10 mouse cellular contexts compared by ENCODE assay signal in genomic region chr10:128230582-128230981, GRCm38 (mm10). TPM values are rescaled to one million over a fixed set of nuclear protein-coding genes. Genes with fewer than 3 reads are reported as not detected.
DNase-seq lines count a peak whose midpoint lies in the region; ATAC-seq lines count a peak whose summit lies in the region.
"Had no signal": no experiment of that assay in that cellular context is flagged by ENCODE, and none has a peak within 500 bp of the region (broad histone marks: within the 10 kb centered on the region; RNA-seq: fewer than 3 reads in every experiment).

No protein-coding gene starts in this region.

- H3K9ac ChIP-seq in liver, embryonic 11.5 days (ENCODE audit: low read depth, low read length), result peak overlapping the region; percentile 97; the same call in 1 of the 2 replicates
- no peak overlapping the region for H3K9ac ChIP-seq in embryonic facial prominence, embryonic 11.5 days (replicated peaks; ENCODE audit: low read length)
- peak overlapping the region; percentile 88 for H3K9ac ChIP-seq in liver, embryonic 16.5 days (ENCODE audit: low read depth, low read length)

- no peak for ATAC-seq in erythroblast, adult 5-6 weeks (replicated peaks; ENCODE audit: low FRiP score, poor library complexity, severe bottlenecking)
- no peak for ATAC-seq in liver, embryonic 11.5 days (replicated peaks; ENCODE audit: low FRiP score)
- ATAC-seq in embryonic facial prominence, embryonic 11.5 days (replicated peaks; ENCODE audit: insufficient number of reproducible peaks, low FRiP score, low TSS enrichment, low read depth), result no peak
- ATAC-seq in liver, embryonic 16.5 days (ENCODE audit: low read depth), result no peak
- ATAC-seq: hindbrain, embryonic 16.5 days had no signal

- peaks cover 20% of the 10 kb centered on the region for H3K36me3 ChIP-seq in erythroblast, embryonic 14.5 days (ENCODE audit: control insufficient read depth)
- peaks cover 2% of the 10 kb centered on the region; the same call in 1 of the 2 replicates for H3K36me3 ChIP-seq in liver, embryonic 11.5 days (ENCODE audit: control insufficient read depth, insufficient read depth, low read length)
- no peaks in the 10 kb centered on the region; the same call in 1 of the 2 replicates for H3K36me3 ChIP-seq in embryonic facial prominence, embryonic 11.5 days (replicated peaks; ENCODE audit: control insufficient read depth, insufficient read depth, low read depth, low read length)
- H3K36me3 ChIP-seq in liver, embryonic 16.5 days (ENCODE audit: control insufficient read depth, insufficient read depth), result no peaks in the 10 kb centered on the region

- DNase-seq in liver, embryonic 11.5 days (ENCODE audit: low spot score), result no peak
- no peak for DNase-seq in liver
- DNase-seq in embryonic facial prominence, embryonic 11.5 days (ENCODE audit: low spot score), result no peak
- DNase-seq in layer of hippocampus, postnatal 14 days (ENCODE audit: low spot score in 2 of 2), result no peak
- DNase-seq in layer of hippocampus, adult 8-10 months (ENCODE audit: low spot score in 2 of 2), result no peak

- H3K27me3 ChIP-seq in erythroblast, embryonic 14.5 days (ENCODE audit: control insufficient read depth), result no peaks in the 10 kb centered on the region
- no peaks in the 10 kb centered on the region for H3K27me3 ChIP-seq in liver, embryonic 11.5 days (replicated peaks; ENCODE audit: control insufficient read depth, insufficient read depth, low read length)
- H3K27me3 ChIP-seq in embryonic facial prominence, embryonic 11.5 days (ENCODE audit: control insufficient read depth, insufficient read depth, low read length), result no peaks in the 10 kb centered on the region
- no peaks in the 10 kb centered on the region for H3K27me3 ChIP-seq in liver, embryonic 16.5 days (ENCODE audit: control insufficient read depth, insufficient read depth, low read depth, low read length)

- H3K4me2 ChIP-seq in liver, embryonic 11.5 days, result peak overlapping the region; percentile 68
- H3K4me2 ChIP-seq in embryonic facial prominence, embryonic 11.5 days (ENCODE audit: low read depth, low read length), result no peak overlapping the region; the same call in 1 of the 2 replicates
- H3K4me2 ChIP-seq in liver, embryonic 16.5 days (ENCODE audit: low read depth, low read length), result peak overlapping the region; percentile 89

- no peaks in the 10 kb centered on the region for H3K9me3 ChIP-seq in erythroblast, embryonic 14.5 days (ENCODE audit: control insufficient read depth, low read length)
- no peaks in the 10 kb centered on the region for H3K9me3 ChIP-seq in liver, embryonic 11.5 days (ENCODE audit: control insufficient read depth, low read length)
- no peaks in the 10 kb centered on the region for H3K9me3 ChIP-seq in embryonic facial prominence, embryonic 11.5 days (replicated peaks; ENCODE audit: control insufficient read depth, low read length)
- H3K9me3 ChIP-seq in liver, embryonic 16.5 days (replicated peaks; ENCODE audit: control insufficient read depth, low read length), result no peaks in the 10 kb centered on the region

- peak overlapping the region; percentile 90; the same call in 1 of the 2 replicates for H3K27ac ChIP-seq in liver, embryonic 11.5 days (ENCODE audit: low read depth, low read length)
- H3K27ac ChIP-seq in embryonic facial prominence, embryonic 11.5 days (replicated peaks; ENCODE audit: low read depth, low read length), result 0 out of 2 replicates have a peak overlapping the region, but pooled peaks have one; percentile 44
- H3K27ac ChIP-seq in liver, embryonic 16.5 days (ENCODE audit: low read length), result peak overlapping the region; percentile 95

- WGBS in liver, embryonic 11.5 days, result 77% methylated on average over 12 of the region's 12 CpGs
- 79% methylated on average over 12 of the region's 12 CpGs for WGBS in embryonic facial prominence, embryonic 11.5 days
- WGBS in liver, embryonic 16.5 days (ENCODE audit: insufficient replicate concordance), result 68% methylated on average over 12 of the region's 12 CpGs

- H3K4me3 ChIP-seq in erythroblast, embryonic 14.5 days (replicated peaks), result peak overlapping the region; percentile 97
- peak overlapping the region; percentile 72; the same call in 1 of the 2 replicates for H3K4me3 ChIP-seq in liver, embryonic 11.5 days (ENCODE audit: low read depth, low read length)
- no peak overlapping the region for H3K4me3 ChIP-seq in embryonic facial prominence, embryonic 11.5 days (ENCODE audit: low read depth, low read length)
- H3K4me3 ChIP-seq in liver, embryonic 16.5 days (ENCODE audit: low read depth, low read length), result peak overlapping the region; percentile 84

- peaks cover 56% of the 10 kb centered on the region for H3K4me1 ChIP-seq in erythroblast, embryonic 14.5 days (ENCODE audit: control insufficient read depth)
- peaks cover 17% of the 10 kb centered on the region for H3K4me1 ChIP-seq in liver, embryonic 11.5 days (replicated peaks; ENCODE audit: control insufficient read depth, insufficient read depth, low read length)
- no peaks in the 10 kb centered on the region for H3K4me1 ChIP-seq in embryonic facial prominence, embryonic 11.5 days (ENCODE audit: control insufficient read depth, insufficient read depth, low read length)
- H3K4me1 ChIP-seq in liver, embryonic 16.5 days (ENCODE audit: control insufficient read depth, low read depth, low read length), result peaks cover 28% of the 10 kb centered on the region

RNA-seq across cellular contexts. Expression of gene Timeless, which starts 1.3 kb away (rescaled TPM):
- 2.7 and 3.0 TPM in 2 replicates for polyA plus RNA-seq in erythroblast, embryonic 14.5 days (2012)
- 4.0 and 6.3 TPM in 2 replicates for total RNA-seq in erythroblast, adult 5-6 weeks (2015; ENCODE audit: low replicate concordance)
- total RNA-seq in erythroblast, adult 5-6 weeks (2017; ENCODE audit: low replicate concordance), result 39.4 and 44.5 TPM in 2 replicates
- polyA plus RNA-seq in liver, embryonic 11.5 days (2014; fragmentation: Nextera tagmentation; extraction: Ambion mirVana), result 67.5 and 71.2 TPM in 2 replicates
- 64.2 and 66.6 TPM in 2 replicates for polyA plus RNA-seq in embryonic facial prominence, embryonic 11.5 days (2014; fragmentation: Nextera tagmentation; extraction: Ambion mirVana)
- polyA plus RNA-seq in liver, embryonic 16.5 days (2015; fragmentation: Nextera tagmentation; extraction: Ambion mirVana), result 23.5 and 23.6 TPM in 2 replicates
- 1 to 10 TPM; 4.1 to 7.6 TPM for total RNA-seq in layer of hippocampus, postnatal 14 days (2021)
- total RNA-seq in layer of hippocampus, adult 8-10 months (2022), result 1 to 10 TPM; 5.7 to 8.0 (median 7.4) TPM

RNA-seq across cellular contexts. Expression of gene Mip, which starts 4.9 kb away (rescaled TPM):
- polyA plus RNA-seq in erythroblast, embryonic 14.5 days (2012), result 0.03 TPM in 1 of 2 replicates, not detected in the other
- not detected in 2 replicates for total RNA-seq in erythroblast, adult 5-6 weeks (2015; ENCODE audit: low replicate concordance)
- total RNA-seq in erythroblast, adult 5-6 weeks (2017; ENCODE audit: low replicate concordance), result 0.84 and 0.85 TPM in 2 replicates
- 0.08 TPM in 1 of 2 replicates, not detected in the other for polyA plus RNA-seq in liver, embryonic 11.5 days (2014; fragmentation: Nextera tagmentation; extraction: Ambion mirVana)
- 0.45 TPM in 1 of 2 replicates, not detected in the other for polyA plus RNA-seq in embryonic facial prominence, embryonic 11.5 days (2014; fragmentation: Nextera tagmentation; extraction: Ambion mirVana)
- 0.05 TPM in 1 of 2 replicates, not detected in the other for polyA plus RNA-seq in liver, embryonic 16.5 days (2015; fragmentation: Nextera tagmentation; extraction: Ambion mirVana)
- total RNA-seq in layer of hippocampus, postnatal 14 days (2021), result not detected
- total RNA-seq in layer of hippocampus, adult 8-10 months (2022), result not detected
- total RNA-seq: layer of hippocampus, postnatal 25 days had no signal

RNA-seq across cellular contexts. Expression of gene Spryd4, which starts 19.0 kb away (rescaled TPM):
- polyA plus RNA-seq in erythroblast, embryonic 14.5 days (2012), result 0.10 and 0.18 TPM in 2 replicates
- 6.3 and 6.7 TPM in 2 replicates for total RNA-seq in erythroblast, adult 5-6 weeks (2015; ENCODE audit: low replicate concordance)
- 1.4 and 3.1 TPM in 2 replicates for total RNA-seq in erythroblast, adult 5-6 weeks (2017; ENCODE audit: low replicate concordance)
- 32.4 and 37.4 TPM in 2 replicates for polyA plus RNA-seq in liver, embryonic 11.5 days (2014; fragmentation: Nextera tagmentation; extraction: Ambion mirVana)
- polyA plus RNA-seq in embryonic facial prominence, embryonic 11.5 days (2014; fragmentation: Nextera tagmentation; extraction: Ambion mirVana), result 30.7 and 33.7 TPM in 2 replicates
- polyA plus RNA-seq in liver, embryonic 16.5 days (2015; fragmentation: Nextera tagmentation; extraction: Ambion mirVana), result 28.0 and 30.8 TPM in 2 replicates
- total RNA-seq in layer of hippocampus, postnatal 14 days (2021), result 10 to 100 TPM; 11.1 to 11.5 TPM
- total RNA-seq in layer of hippocampus, adult 8-10 months (2022), result 10 to 100 TPM in 1 of 4 experiments, 1 to 10 TPM in 3; 9.2 to 10.3 (median 9.6) TPM

RNA-seq across cellular contexts. Expression of gene Apon, which starts 23.3 kb away (rescaled TPM):
- polyA plus RNA-seq in erythroblast, embryonic 14.5 days (2012), result 0.02 and 0.04 TPM in 2 replicates
- total RNA-seq in erythroblast, adult 5-6 weeks (2015; ENCODE audit: low replicate concordance), result 1.7 TPM in 1 of 2 replicates, not detected in the other
- 1.5 TPM in 1 of 2 replicates, not detected in the other for total RNA-seq in erythroblast, adult 5-6 weeks (2017; ENCODE audit: low replicate concordance)
- polyA plus RNA-seq in liver, embryonic 11.5 days (2014; fragmentation: Nextera tagmentation; extraction: Ambion mirVana), result 0.43 and 0.92 TPM in 2 replicates
- polyA plus RNA-seq in embryonic facial prominence, embryonic 11.5 days (2014; fragmentation: Nextera tagmentation; extraction: Ambion mirVana), result 0.21 and 0.80 TPM in 2 replicates
- polyA plus RNA-seq in liver, embryonic 16.5 days (2015; fragmentation: Nextera tagmentation; extraction: Ambion mirVana), result 1.4 and 1.9 TPM in 2 replicates
- not detected for total RNA-seq in layer of hippocampus, postnatal 14 days (2021)
- total RNA-seq in layer of hippocampus, adult 8-10 months (2022), result not detected
- total RNA-seq: layer of hippocampus, postnatal 25 days had no signal

RNA-seq across cellular contexts. Expression of gene Gls2, which starts 36.3 kb away (rescaled TPM):
- polyA plus RNA-seq in erythroblast, embryonic 14.5 days (2012), result not detected in 2 replicates
- 3.8 TPM in 2 replicates for total RNA-seq in erythroblast, adult 5-6 weeks (2015; ENCODE audit: low replicate concordance)
- total RNA-seq in erythroblast, adult 5-6 weeks (2017; ENCODE audit: low replicate concordance), result 0.60 and 0.84 TPM in 2 replicates
- 3.1 and 3.4 TPM in 2 replicates for polyA plus RNA-seq in liver, embryonic 11.5 days (2014; fragmentation: Nextera tagmentation; extraction: Ambion mirVana)
- 0.76 and 1.2 TPM in 2 replicates for polyA plus RNA-seq in embryonic facial prominence, embryonic 11.5 days (2014; fragmentation: Nextera tagmentation; extraction: Ambion mirVana)
- polyA plus RNA-seq in liver, embryonic 16.5 days (2015; fragmentation: Nextera tagmentation; extraction: Ambion mirVana), result 14.8 and 21.4 TPM in 2 replicates
- 10 to 100 TPM; 14.2 to 18.4 TPM for total RNA-seq in layer of hippocampus, postnatal 14 days (2021)
- total RNA-seq in layer of hippocampus, adult 8-10 months (2022), result 10 to 100 TPM; 24.4 to 33.2 (median 24.6) TPM

Comparison
In these comparisons a context has a peak if more than half of its experiments do, and no peak if none do; other contexts are left out.
1. H3K27ac ChIP-seq: peak in every context shown above with its lines; median percentile 95 in liver, embryonic 16.5 days; 90 in liver, embryonic 11.5 days; 44 in embryonic facial prominence, embryonic 11.5 days.
2. RNA of gene Spryd4, which starts 19.0 kb away (polyA plus RNA-seq): 32.4 to 37.4 TPM in liver, embryonic 11.5 days, 28.0 to 30.8 TPM in liver, embryonic 16.5 days and 30.7 to 33.7 TPM in embryonic facial prominence, embryonic 11.5 days; 0.10 to 0.18 TPM in erythroblast, embryonic 14.5 days; every median in the first group is over 10 times any median in the second.